Mouse (Mus musculus): ENCODE measurements around the gene Agrn. TPM values are rescaled to one million over a fixed set of nuclear protein-coding genes. Genes with fewer than 3 reads are reported as not detected.

Agrn gene
- 1 to 10 TPM; 7.0 to 8.6 TPM for total RNA-seq (2021)
- long read RNA-seq, experiment 1, partial matches to known transcripts, result 3 of 9 reads
- long read RNA-seq, experiment 1, other reads (novel, unspliced or antisense), result 6 of 9 reads
- long read RNA-seq, experiment 2, partial matches to known transcripts, result 0 of 4 reads
- long read RNA-seq, experiment 2, other reads (novel, unspliced or antisense), result 4 of 4 reads

GRCm38 (mm10) chr4:156197131-156197828, at the start of gene Agrn:
Agrn (minus strand) TSS chr4:156197488.
- peak; percentile 56 to 60 for DNase-seq
- intact Hi-C loops (cut with DNase I), result no loop called here

GRCm38 (mm10) chr4:156236651-156237447, 39.6 kb upstream of the Agrn start:
- intact Hi-C loops (cut with DNase I), result no loop called here
- no peak for DNase-seq

DNA sequence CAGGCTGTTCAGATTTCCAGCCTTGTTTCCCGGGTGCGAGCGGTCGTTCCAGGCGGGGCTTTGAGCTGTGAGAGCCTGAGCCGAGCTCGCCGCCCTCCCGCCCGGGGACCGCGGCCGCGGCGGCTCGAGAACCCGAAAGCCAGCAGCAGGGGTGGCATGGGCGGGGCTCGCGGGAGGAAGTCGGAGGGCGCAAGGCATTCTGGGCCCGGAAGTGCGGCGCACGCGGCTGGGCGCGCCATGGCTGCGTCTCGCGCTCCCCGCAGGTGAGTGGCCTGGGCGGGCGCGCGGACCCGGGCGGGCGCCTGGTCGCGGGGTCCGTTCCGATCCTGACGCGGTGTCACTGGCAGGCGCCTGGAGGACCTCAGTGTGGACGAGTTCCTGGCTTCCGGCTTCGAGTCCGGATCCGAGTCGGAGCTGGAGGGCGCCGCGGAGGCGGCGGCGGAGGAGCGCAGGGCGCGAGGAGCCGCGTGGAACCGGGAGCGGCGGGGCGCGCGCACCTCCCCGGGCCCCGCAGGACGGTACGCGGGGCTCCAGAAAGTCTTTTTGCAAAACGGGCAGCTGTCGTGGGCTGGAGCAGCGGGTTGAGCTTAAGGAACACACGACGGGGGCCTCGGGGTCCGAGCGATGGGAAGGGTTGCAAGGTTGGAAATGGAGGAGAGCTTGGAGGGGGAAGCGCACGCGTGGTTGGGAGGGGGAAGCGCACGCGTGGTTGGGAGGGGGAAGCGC, 38.7 kb upstream of the Agrn start, which contains the start of gene Noc2l:
TSS of gene Noc2l (plus strand) at position 203 of the 726 bp plus-strand sequence.
- DNase-seq, result peak; percentile 78 to 88
- intact Hi-C loops (cut with DNase I), result loop anchor here (2.0 kb wide), 1 partner anchor 33 kb away; the partner anchor contains the start of gene AW011738

GRCm38 (mm10) chr4:156235360-156235770, 38.1 kb upstream of the Agrn start:
- DNase-seq, result no peak
- intact Hi-C loops (cut with DNase I), result loop anchor here (2.0 kb wide), 1 partner anchor 33 kb away; the partner anchor contains the start of gene AW011738

- intact Hi-C loops (cut with DNase I), result loop anchor here (2.0 kb wide), 1 partner anchor 32 kb away; the partner anchor contains the start of gene AW011738
- DNase-seq, result peak; percentile 59 to 60
Measured at GRCm38 (mm10) chr4:156234701-156235213, 37.5 kb upstream of the Agrn start, which contains the start of gene Plekhn1. Plekhn1 (minus strand) TSS chr4:156234857.

DNA sequence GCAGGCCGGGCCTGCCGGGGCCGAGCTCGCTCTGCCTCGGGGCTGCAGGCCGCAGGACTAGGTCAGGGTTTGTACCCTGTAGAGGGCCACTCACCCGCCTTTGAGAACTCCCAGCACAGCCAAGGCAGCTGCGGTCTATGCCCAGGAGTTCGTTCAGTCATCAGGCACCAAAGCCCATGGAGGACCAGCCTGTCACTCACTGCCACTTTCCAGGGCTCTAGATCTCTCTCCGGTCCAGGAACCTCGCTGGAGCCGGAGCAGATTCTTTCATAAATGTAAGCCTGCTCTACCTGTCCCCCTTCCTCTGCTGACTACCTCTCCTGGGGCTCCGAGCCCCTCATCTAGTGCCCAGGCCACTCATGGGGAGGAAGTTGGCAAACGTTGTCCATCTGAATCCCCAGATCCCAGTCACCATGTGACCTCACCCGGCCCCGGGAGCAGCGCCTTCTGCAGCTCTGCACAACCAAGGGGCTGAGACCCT, 36.8 kb upstream of the Agrn start:
- intact Hi-C loops (cut with DNase I), result loop anchor here (2.0 kb wide), 1 partner anchor 31 kb away; the partner anchor contains the start of gene AW011738
- DNase-seq, result no peak

GRCm38 (mm10) chr4:156228393-156229024, 31.2 kb upstream of the Agrn start:
- no peak for DNase-seq
- intact Hi-C loops (cut with DNase I), result no loop called here

GRCm38 (mm10) chr4:156227752-156228392, 30.6 kb upstream of the Agrn start:
- no peak for DNase-seq
- intact Hi-C loops (cut with DNase I), result no loop called here

- intact Hi-C loops (cut with DNase I), result no loop called here
- no peak for DNase-seq
Measured at GRCm38 (mm10) chr4:156224276-156224675, 27.0 kb upstream of the Agrn start.

- intact Hi-C loops (cut with DNase I), result no loop called here
- no peak for DNase-seq
Measured at GRCm38 (mm10) chr4:156219936-156220335, 22.6 kb upstream of the Agrn start.

DNA sequence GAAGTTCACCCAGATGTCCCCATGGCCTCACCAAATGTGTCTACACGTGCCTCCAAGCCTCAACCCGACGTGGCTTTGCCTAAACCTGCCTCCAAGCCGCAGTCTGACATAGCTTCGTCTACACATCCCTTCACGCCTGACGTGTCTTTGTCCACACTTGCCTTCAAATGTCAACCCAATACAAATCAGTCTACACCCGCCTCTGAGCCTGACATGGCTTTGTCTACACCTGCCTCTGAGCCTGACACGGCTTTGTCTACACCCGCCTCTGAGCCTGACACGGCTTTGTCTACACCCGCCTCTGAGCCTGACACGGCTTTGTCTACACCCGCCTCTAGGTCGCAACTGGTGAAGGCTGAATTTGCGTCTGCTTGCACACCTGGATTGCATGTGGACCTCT, 20.6 kb upstream of the Agrn start:
- no peak for DNase-seq
- intact Hi-C loops (cut with DNase I), result no loop called here

DNA sequence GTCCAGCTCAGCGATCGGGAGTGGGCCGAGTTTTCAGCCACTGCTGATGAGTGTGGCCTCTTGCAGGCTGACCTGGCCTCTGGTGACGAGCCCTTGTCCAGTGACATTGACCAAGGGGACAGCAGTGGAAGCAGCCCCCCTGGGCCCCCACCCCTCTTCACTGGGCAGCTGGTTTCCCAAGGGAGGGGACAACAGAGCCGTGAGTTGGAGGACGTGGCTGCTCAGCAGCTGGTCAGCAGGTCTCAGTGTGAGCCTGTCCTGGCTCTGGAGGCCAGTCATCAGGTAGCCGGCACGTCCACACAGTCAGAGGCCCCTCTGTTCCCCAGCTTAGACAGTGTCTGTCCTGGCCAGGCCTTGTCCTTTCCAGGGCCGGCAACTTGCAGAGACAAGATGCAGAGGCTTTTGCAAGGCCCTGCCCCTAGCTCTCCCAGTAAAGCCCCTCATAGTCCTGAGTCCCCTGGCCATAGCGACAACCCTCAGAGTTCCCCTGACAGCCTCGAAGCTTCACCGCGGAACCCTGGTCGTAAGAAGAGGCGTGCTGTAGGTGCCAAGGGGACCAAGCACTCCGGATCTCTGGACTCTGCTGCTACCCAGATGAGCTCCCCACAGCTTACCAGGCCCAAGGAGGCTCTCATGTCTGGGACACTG, 19.9 kb upstream of the Agrn start:
- no peak for DNase-seq
- intact Hi-C loops (cut with DNase I), result no loop called here

DNA sequence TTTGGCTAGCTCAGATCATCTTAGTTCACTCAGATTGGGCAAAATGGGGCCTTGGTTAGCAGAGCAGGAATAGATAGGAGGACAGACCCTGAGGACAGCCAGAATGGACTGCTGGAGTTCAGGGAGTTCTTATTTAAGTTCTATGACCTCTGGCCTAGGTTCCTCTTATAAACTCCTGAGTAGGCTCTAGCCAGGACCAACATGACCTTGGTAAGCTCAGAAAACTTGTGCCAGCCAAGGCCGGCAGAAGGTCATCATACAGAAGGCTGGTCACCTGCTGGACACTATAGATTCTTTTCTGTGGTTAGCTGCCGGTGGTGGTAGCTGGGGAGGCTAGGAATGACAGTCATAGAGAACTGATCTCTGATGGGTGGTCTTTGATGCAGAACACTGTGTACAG, 18.9 kb upstream of the Agrn start:
- no peak for DNase-seq
- intact Hi-C loops (cut with DNase I), result no loop called here

GRCm38 (mm10) chr4:156215649-156216048, 18.4 kb upstream of the Agrn start, which contains the start of gene Perm1:
Perm1 (plus strand) TSS chr4:156215868.
- peak; percentile 64 to 73 for DNase-seq
- intact Hi-C loops (cut with DNase I), result no loop called here

DNA sequence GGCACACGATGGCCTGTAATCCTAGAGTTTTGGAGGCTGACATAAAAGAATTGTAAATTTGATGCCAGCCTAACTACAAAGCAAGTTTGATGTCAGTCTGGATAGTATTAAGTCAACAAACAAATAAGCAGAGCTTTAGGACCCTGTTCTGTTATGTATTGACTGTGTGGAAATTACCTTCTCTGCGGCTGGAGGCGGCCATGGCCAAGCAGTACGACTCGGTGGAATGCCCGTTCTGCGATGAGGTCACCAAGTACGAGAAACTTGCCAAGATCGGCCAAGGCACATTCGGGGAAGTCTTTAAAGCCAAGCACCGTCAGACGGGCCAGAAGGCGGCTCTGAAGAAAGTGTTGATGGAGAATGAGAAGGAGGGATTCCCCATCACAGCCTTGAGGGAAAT, 15.8 kb upstream of the Agrn start:
- no peak for DNase-seq
- intact Hi-C loops (cut with DNase I), result no loop called here

GRCm38 (mm10) chr4:156209963-156210635, 12.8 kb upstream of the Agrn start:
- intact Hi-C loops (cut with DNase I), result no loop called here
- no peak for DNase-seq

DNA sequence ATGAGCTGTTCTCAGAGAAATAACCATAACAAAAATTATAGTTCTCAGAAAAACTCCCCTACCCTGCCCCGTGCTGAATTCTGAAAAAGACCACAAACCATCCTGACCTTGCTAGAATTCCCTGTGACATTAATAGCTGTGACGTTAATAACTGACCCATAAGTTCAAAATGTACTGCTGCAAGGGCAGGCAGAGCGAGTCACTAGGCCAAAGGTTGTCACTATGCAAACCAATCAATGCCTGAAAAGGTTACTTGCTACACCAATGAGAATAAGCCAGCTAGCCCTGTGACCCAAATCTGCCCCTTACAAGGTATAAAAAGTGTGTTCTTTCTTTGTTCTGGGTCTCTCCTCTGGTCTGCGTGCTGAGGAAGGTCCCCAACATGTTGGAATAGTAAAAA, 11.6 kb upstream of the Agrn start:
- intact Hi-C loops (cut with DNase I), result no loop called here

More for the DNA sequence above, 11.6 kb upstream of the Agrn start:
- DNase-seq, result no peak

Data from gastrocnemius, postnatal 36 days (tissue).